Comparison of ENCODE assay signal across 19 mouse cellular contexts in the genomic region with DNA sequence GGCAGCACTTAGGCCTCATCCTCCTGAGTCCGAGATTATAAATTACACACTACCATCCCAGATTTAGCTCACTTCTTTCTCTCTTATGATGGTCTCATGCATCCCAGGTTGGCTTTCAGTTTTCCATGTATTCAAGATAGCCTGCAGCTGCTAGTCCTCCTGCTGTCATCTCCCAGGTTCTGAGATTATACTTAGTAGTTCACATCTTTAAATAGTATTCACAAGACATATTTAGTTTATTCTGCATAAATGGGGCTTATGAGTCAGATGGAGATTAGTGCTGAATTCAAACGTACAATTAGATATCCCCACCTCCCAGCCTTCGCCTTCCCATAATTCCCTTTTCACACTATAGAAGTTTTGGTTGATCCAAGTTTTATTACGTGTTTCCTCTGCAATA.
"Had no signal": no experiment of that assay in that cellular context is flagged by ENCODE, and none has a peak within 500 bp of the region (broad histone marks: within the 10 kb centered on the region; RNA-seq: fewer than 3 reads in every experiment).

No protein-coding gene starts in this region.

- H3K27me3 ChIP-seq: lung, embryonic 15.5 days; megakaryocyte, embryonic 14.5 days; midbrain, embryonic 13.5 days; midbrain, embryonic 15.5 days; neural tube, embryonic 12.5 days had no signal

- H3K9ac ChIP-seq: lung, embryonic 15.5 days; midbrain, embryonic 13.5 days; midbrain, embryonic 15.5 days; neural tube, embryonic 12.5 days had no signal

- H3K4me3 ChIP-seq: lung, embryonic 15.5 days; megakaryocyte, embryonic 14.5 days; midbrain, embryonic 13.5 days; midbrain, embryonic 15.5 days; neural tube, embryonic 12.5 days had no signal

- DNase-seq: lung, adult 2 months; lung, postnatal 14 days; lung, postnatal 36 days; retina, postnatal 1 day; right cerebral cortex, adult 18-20 months; right cerebral cortex, postnatal 25 days; right cerebral cortex, postnatal 4 days; spleen, adult 18-20 months; thymus, adult 18-20 months; thymus, postnatal 14 days; thymus, postnatal 36 days had no signal

- ATAC-seq: lung, postnatal 0 days; midbrain, embryonic 13.5 days; midbrain, embryonic 15.5 days had no signal

- H3K4me2 ChIP-seq: lung, embryonic 15.5 days; midbrain, embryonic 11.5 days; midbrain, embryonic 13.5 days; midbrain, embryonic 15.5 days; neural tube, embryonic 12.5 days had no signal

- H3K9me3 ChIP-seq: lung, embryonic 15.5 days; megakaryocyte, embryonic 14.5 days; midbrain, embryonic 13.5 days; midbrain, embryonic 15.5 days; neural tube, embryonic 12.5 days had no signal

- H3K27ac ChIP-seq: lung, embryonic 15.5 days; macrophage; midbrain, embryonic 13.5 days; midbrain, embryonic 15.5 days; neural tube, embryonic 12.5 days had no signal

- H3K36me3 ChIP-seq: lung, embryonic 15.5 days; midbrain, embryonic 13.5 days; midbrain, embryonic 15.5 days; neural tube, embryonic 12.5 days had no signal

- H3K4me1 ChIP-seq: lung, embryonic 15.5 days; midbrain, embryonic 13.5 days; midbrain, embryonic 15.5 days; neural tube, embryonic 12.5 days had no signal
